Mouse (Mus musculus): ENCODE measurements around the gene Emg1. TPM values are rescaled to one million over a fixed set of nuclear protein-coding genes. Genes with fewer than 3 reads are reported as not detected.
"Not testable (repeated sequence)": the region's sequence is repeated elsewhere in the genome, so short reads cannot be mapped to it uniquely, and the experiment has no call there.

Gene Emg1
- total RNA-seq, 4 experiments from 2014 or later = 50.1 to 57.2 (median 52.5) TPM

- DNase-seq (ENCODE audit: low spot score in 2 of 2) = no peak
Measured at GRCm38 (mm10) chr6:124683591-124684417, 28.2 kb downstream of the Emg1 start.

DNA sequence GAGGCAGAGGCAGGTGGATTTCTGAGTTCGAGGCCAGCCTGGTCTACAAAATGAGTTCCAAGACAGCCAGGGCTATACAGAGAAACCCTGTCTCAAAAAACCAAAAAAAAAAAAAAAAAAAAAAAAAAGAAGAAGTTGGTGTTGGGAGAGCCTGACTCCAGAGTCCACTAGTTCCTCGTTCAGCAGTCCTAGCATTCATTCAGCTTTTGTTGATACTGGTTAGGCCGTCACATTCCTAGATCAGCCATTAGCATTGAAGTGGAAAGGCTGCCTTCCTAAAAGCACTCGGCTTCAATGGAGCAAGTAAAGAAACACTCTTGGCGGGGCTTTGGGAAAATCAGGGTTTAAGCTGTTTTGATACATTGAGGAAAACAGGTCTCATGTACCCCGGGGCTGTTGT, 29.7 kb downstream of the Emg1 start:
- DNase-seq (ENCODE audit: low spot score in 2 of 2) = not testable (repeated sequence)

GRCm38 (mm10) chr6:124679486-124679885, 32.5 kb downstream of the Emg1 start:
- DNase-seq (ENCODE audit: low spot score in 2 of 2) = no peak

- no peak for DNase-seq (ENCODE audit: low spot score in 2 of 2)
Measured at GRCm38 (mm10) chr6:124678769-124679168, 33.2 kb downstream of the Emg1 start.

DNA sequence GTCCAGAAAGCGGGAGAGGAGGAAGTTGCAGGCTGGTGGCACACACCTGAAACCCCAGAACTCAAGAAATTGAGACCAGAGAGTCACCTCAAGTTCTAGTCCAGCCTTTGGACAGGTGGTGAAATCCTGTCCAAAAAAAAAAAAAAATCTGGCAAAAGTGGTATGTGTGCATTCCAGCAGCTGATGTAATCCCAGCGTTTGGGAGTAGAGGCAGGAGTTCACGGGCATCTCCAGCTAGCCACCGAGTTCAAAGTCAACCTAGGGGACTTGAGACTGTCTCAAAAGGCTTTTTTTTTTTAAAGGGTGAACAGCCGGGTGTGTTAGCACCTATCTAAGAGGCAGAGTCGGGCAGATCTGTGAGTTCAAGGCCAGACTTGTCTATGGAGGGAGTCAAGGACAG, 35.8 kb downstream of the Emg1 start:
- no peak for DNase-seq (ENCODE audit: low spot score in 2 of 2)

- no peak for DNase-seq (ENCODE audit: low spot score in 2 of 2)
Measured at GRCm38 (mm10) chr6:124674591-124674990, 37.4 kb downstream of the Emg1 start.

DNA sequence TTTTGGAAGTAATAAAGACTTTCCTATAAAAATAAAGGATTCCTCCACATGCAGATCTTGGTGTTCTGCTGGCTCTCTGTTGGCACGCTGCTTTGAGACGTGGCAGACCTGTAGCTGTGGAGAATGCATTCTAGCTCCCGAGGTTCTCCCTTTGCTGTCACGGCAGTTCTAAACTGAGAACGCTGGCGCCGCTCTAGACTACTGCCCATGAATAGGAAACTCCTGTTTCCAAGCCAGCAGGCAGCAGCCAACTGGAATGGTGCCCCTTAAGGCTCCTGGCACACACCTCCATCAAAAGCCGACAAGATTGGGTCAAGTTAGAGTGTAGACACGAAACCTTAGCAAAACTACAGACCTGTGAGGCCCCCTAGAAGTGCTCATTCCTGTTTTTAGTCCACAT, 38.4 kb downstream of the Emg1 start:
- DNase-seq (ENCODE audit: low spot score in 2 of 2) = peak in 1 of 2 experiments; percentile 43

DNA sequence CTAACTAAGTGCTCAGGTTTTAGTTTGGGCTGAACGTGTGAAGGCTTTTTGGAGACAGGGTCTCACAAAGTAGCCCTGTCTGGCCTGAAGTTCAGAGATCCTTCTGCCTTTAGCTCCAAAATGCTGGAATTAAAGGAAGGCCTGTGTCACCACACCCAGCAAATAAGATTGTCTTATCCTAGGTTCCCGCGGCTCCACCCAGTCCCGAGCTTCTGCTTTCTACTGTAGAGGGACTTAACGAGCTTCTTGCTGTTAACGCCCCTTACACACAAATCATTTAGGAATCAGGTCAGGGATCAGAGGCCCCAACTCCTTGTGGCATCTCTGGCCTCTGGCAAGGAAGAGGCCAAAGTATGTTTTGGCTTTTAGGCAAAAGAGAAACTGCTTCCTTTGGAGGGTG, 39.9 kb downstream of the Emg1 start:
- DNase-seq (ENCODE audit: low spot score in 2 of 2) = no peak

GRCm38 (mm10) chr6:124670281-124670900, 41.6 kb downstream of the Emg1 start:
- no peak for DNase-seq (ENCODE audit: low spot score in 2 of 2)

GRCm38 (mm10) chr6:124669234-124669859, 42.6 kb downstream of the Emg1 start:
- no peak for DNase-seq (ENCODE audit: low spot score in 2 of 2)

DNA sequence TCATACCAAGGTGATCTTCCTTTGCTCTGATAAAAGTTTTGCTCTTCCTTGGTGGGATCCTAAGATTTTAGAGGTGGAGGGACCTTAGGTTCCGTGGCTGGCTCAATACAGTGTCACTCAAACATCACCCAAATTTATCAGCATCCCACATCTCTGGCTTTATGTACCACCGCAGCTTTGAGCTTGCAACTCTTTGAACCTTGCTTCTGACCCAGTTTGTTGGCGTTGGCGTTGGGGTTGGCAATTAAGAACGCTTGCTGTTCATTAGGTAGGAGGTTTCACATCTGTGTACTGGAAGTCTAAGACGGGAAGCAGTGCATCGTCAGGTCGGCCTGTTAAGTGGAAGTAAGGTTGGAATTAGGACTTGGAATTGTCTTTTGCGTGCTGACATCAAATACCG, 47.0 kb downstream of the Emg1 start:
- DNase-seq (ENCODE audit: low spot score in 2 of 2) = no peak

DNA sequence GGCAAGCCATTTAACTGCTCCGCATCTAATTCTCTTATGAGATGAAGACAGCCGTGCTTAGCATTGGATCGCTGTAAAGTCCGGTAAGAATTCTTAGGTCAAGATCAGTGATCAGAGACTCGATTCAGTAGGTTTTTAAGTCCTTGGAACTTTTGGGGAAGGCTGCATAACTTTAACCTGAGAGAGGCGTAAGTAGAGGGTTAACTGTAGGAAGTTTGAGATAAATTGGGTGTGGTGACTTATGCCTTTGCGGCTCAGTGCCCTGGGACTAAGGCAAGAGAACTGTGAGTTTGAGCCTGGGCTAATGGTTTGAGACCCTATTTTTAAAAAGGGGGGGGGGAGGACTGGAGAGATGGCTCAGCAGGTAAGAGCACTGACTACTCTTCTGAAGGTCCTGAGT, 47.7 kb downstream of the Emg1 start:
- no peak for DNase-seq (ENCODE audit: low spot score in 2 of 2)

DNA sequence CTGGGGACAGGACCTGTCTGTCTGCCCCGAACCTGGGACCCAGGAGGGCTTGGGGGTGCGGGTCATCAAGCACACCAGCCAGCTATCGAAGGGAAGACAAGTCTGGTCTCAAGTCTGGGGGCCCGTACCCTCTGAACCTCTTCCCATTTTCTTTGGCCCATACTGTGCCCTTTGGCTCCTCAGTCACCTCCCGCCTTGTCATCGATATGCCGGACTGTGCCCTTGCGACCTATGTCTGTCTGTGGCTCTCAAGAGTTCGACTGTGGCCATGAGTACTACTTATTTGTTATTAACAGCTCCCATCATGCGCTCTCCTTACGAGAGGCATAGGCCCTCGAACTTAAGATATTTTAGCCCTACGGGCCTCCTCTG, 48.6 kb downstream of the Emg1 start:
- DNase-seq (ENCODE audit: low spot score in 2 of 2) = no peak

DNA sequence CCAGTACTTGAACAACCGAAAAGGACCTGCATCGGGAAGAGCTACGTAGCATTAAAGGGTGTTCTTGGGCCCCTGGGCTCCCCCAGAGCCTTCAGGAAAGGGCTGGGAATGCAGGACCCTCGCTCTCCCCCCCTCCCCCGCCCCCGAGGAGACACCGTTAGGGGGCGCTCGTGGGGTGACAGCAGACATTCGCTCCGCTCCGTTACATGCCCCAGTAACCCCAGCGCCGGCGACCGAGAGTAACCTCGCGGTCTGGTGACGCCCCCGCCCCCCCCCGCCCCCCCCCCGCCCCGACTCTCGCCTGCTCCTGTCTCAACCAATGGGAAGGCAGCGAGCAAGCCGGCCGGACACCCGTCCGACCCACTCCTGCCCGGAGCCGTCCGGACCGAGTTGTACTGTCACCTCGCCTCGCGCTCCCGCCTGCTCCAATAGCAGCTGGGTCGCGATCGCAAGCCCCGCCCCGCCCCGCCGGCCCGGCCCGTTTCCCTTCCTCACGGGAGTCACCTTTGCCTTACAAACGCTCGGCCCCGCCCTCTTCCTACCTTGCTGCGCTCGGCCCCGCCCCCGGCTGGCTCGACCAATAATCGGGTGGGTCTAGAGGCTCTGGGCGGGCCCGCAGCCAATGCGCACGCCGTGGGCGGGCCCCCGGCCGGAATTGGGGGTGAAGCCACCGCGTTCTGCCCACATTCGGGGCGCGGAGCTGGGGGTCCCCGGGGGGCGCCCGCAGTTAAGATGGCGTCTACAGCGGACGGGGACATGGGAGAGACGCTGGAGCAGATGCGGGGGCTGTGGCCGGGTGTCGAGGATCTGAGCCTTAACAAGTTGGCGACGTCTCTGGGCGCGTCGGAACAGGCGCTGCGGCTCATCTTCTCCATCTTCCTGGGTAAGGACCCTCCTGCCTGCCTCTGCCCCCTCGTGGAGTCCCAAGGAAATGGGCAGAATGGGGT, 49.2 kb downstream of the Emg1 start, which contains the start of gene Lpcat3:
TSS of gene Lpcat3 (plus strand) at position 551 of the 947 bp plus-strand sequence.
- DNase-seq (ENCODE audit: low spot score in 2 of 2) = peak; percentile 96

GRCm38 (mm10) chr6:124661995-124662394, 50.0 kb downstream of the Emg1 start:
- DNase-seq (ENCODE audit: low spot score in 2 of 2) = no peak

DNA sequence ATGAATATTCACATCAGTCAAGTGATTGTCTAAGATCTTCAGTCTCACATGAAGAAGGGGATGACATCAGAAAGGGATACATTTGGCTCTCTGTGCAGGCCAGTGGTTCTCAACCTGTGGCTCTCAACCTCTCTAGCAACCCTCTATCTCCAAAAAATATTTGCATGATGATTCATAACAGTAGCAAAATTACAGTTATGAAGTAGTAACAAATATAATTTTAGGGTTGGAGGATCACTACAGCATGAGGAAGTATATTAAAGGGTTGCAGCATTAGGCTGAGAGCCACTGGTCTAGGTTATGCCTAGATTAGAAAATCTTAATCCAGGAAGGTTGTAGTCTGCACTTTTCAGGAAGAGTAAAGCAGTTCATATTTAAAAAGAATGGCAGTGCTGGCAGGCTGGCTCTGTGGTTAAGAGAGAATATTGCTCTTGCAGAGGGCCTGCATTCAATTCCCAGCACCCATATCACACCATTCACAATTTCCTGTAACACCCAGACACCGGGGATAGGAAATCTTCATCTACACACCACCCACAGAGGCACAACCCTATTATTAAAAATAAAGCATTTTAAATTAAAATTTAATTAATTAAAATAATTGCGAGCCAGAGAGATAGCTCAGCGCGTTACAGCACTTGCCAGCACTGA, 50.7 kb downstream of the Emg1 start:
- DNase-seq (ENCODE audit: low spot score in 2 of 2) = no peak

DNA sequence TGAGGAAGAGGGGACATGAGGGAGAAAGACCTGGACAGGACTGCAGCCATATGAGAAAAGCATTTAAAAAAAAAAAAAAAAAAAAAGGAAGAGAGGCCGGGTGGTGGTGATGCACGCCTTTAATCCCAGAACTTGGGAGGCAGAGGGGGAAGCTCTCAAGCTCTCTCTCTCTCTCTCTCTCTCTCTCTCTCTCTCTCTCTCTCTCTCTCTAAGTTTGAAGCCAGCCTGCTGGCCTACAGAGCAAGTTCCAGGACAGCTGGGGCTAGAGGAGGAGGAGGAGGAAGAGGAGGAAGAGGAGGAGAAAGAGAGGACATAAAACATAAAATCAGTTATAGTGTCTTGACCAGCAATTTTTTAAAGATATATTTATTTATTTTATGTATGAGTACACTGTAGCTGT, 53.9 kb downstream of the Emg1 start:
- no peak for DNase-seq (ENCODE audit: low spot score in 2 of 2)

DNA sequence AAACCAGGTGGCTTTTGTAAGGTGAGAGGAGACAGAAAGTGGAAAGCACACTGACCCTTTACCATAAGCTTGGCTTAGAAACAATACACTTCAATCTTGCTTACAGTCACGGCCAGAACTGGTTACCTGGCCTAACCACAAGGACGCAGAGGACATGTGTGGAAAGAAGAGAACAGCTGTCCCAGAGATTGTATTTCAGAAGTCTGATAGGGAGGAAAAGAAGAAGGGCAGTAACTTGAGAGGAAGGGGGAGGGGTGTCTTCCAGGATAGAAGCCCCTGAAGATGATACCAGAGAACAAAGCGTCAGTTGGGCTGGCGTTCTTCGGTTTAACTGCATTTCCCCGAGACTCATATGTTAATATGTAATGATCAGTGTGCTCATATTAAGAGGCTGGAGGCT, 56.1 kb downstream of the Emg1 start:
- no peak for DNase-seq (ENCODE audit: low spot score in 2 of 2)
